In genomic region chr17:46866836-46867235, GRCm38 (mm10) we compare ENCODE assay signal across 23 mouse cellular contexts. TPM values are rescaled to one million over a fixed set of nuclear protein-coding genes. Genes with fewer than 3 reads are reported as not detected.
DNase-seq lines count a peak whose midpoint lies in the region; TF ChIP-seq lines count a peak whose summit lies in the region.
"Had no signal": no experiment of that assay in that cellular context is flagged by ENCODE, and none has a peak within 500 bp of the region (broad histone marks: within the 10 kb centered on the region; RNA-seq: fewer than 3 reads in every experiment).

No protein-coding gene starts in this region.

- no peak overlapping the region for H3K4me3 ChIP-seq in myocyte
- H3K4me3 ChIP-seq: neural tube, embryonic 15.5 days had no signal

- H3K79me2 ChIP-seq in myocyte (ENCODE audit: control insufficient read depth, insufficient read depth), result no peaks in the 10 kb centered on the region

- TF ChIP-seq POLR2A in myocyte (IDR thresholded peaks at IDR 0.05; ENCODE audit: insufficient read length, low read depth), result peak; percentile 22

- peak overlapping the region; percentile 44 for H3K4me2 ChIP-seq in myocyte (ENCODE audit: low read depth)
- H3K4me2 ChIP-seq: lung, embryonic 14.5 days; neural tube, embryonic 15.5 days had no signal

- H3K27me3 ChIP-seq in myocyte (ENCODE audit: control insufficient read depth, insufficient read depth, insufficient read length), result no peaks in the 10 kb centered on the region
- H3K27me3 ChIP-seq: neural tube, embryonic 15.5 days had no signal

- H3K36me3 ChIP-seq in myocyte (ENCODE audit: control insufficient read depth, insufficient read depth), result no peaks in the 10 kb centered on the region
- H3K36me3 ChIP-seq: neural tube, embryonic 15.5 days had no signal

- peak; percentile 21 to 30 for DNase-seq in left cerebral cortex, adult 18-20 months (ENCODE audit: low spot score in 2 of 2)
- no peak for DNase-seq in left cerebral cortex, postnatal 36 days (ENCODE audit: low spot score in 2 of 2)
- DNase-seq in MN1 (ENCODE audit: low spot score) (peak; percentile 75), liver (no peak)
- DNase-seq in adrenal gland, postnatal 14 days, result peak; percentile 78
- DNase-seq in spleen, postnatal 10 days (ENCODE audit: low spot score in 2 of 2), result no peak
- DNase-seq: cerebellum, adult 9-11 months; embryo, embryonic 11 days; gastrocnemius, postnatal 14 days; heart, postnatal 10 days; kidney, adult 18-20 months; kidney, postnatal 4 days; lung, embryonic 14.5 days; retina, postnatal 1 day; thymus, postnatal 25 days had no signal

- no peak overlapping the region for H3ac ChIP-seq in myocyte (ENCODE audit: control insufficient read depth, insufficient read length)

- intact Hi-C loops in left cerebral cortex, postnatal 36 days (cut with DNase I), result no loop called here

TF ChIP-seq in myocyte, 11 proteins besides CTCF, POLR2A, EP300 and RAD21:
- TF ChIP-seq TCF12 (IDR thresholded peaks at IDR 0.05; ENCODE audit: insufficient read depth, poor library complexity, severe bottlenecking), result no peak
- peak; percentile 95 for TF ChIP-seq USF1 (IDR thresholded peaks at IDR 0.05; ENCODE audit: low read depth)
- TF ChIP-seq POLR2AphosphoS2 (IDR thresholded peaks at IDR 0.05; ENCODE audit: insufficient read length, low read depth), result peak; percentile 26

RNA-seq across cellular contexts. Expression of gene Bicral, which starts 8.6 kb away (rescaled TPM):
- total RNA-seq in left cerebral cortex, adult 18-20 months (2021), result 10 to 100 TPM; 53.2 to 58.9 TPM
- total RNA-seq in left cerebral cortex, postnatal 36 days (2021), result 10 to 100 TPM; 52.7 to 58.5 TPM
- 19.4 and 20.1 TPM in 2 replicates for total RNA-seq in adrenal gland, postnatal 14 days (2021)
- polyA plus RNA-seq in myocyte (2012; fragmentation: generic; extraction: Trizol), result 5.1 TPM

RNA-seq across cellular contexts. Expression of gene Tbcc, which starts 23.6 kb away (rescaled TPM):
- 10 to 100 TPM; 33.5 to 33.8 TPM for total RNA-seq in left cerebral cortex, adult 18-20 months (2021)
- 10 to 100 TPM; 33.4 to 37.6 TPM for total RNA-seq in left cerebral cortex, postnatal 36 days (2021)
- 20.6 and 20.7 TPM in 2 replicates for total RNA-seq in adrenal gland, postnatal 14 days (2021)
- polyA plus RNA-seq in myocyte (2012; fragmentation: generic; extraction: Trizol), result 46.1 TPM

RNA-seq across cellular contexts. Expression of gene Prph2, which starts 43.4 kb away (rescaled TPM):
- not detected for total RNA-seq in left cerebral cortex, adult 18-20 months (2021)
- not detected for total RNA-seq in left cerebral cortex, postnatal 36 days (2021)
- total RNA-seq in adrenal gland, postnatal 14 days (2021), result not detected in 2 replicates
- not detected for polyA plus RNA-seq in myocyte (2012; fragmentation: generic; extraction: Trizol)
- total RNA-seq: gastrocnemius, postnatal 14 days; heart, postnatal 10 days; left cerebral cortex, postnatal 10 days; liver, adult 2 months; megakaryocyte, adult 5-6 weeks had no signal
- polyA plus RNA-seq: forebrain, embryonic 16.5 days; hindbrain, embryonic 16.5 days; lung, embryonic 14.5 days; neural tube, embryonic 15.5 days; stomach, embryonic 16.5 days had no signal

Comparison
In these comparisons a context has a peak if more than half of its experiments do, and no peak if none do; other contexts are left out.
1. DNase-seq: peak in left cerebral cortex, adult 18-20 months (2 of 2), MN1 (single experiment) and adrenal gland, postnatal 14 days (single experiment); none in left cerebral cortex, postnatal 36 days (0 of 2), liver (single experiment) and spleen, postnatal 10 days (0 of 2).